Mouse (Mus musculus) urinary bladder, postnatal 10 days (tissue): Measurements from ENCODE around the gene Mroh2a.

Experiments used
- DNase-seq: peaks from one replicate; pipeline ENCODE4 v3.0.0; 2022; ENCODE audit warnings: low spot score

Mroh2a gene

DNA sequence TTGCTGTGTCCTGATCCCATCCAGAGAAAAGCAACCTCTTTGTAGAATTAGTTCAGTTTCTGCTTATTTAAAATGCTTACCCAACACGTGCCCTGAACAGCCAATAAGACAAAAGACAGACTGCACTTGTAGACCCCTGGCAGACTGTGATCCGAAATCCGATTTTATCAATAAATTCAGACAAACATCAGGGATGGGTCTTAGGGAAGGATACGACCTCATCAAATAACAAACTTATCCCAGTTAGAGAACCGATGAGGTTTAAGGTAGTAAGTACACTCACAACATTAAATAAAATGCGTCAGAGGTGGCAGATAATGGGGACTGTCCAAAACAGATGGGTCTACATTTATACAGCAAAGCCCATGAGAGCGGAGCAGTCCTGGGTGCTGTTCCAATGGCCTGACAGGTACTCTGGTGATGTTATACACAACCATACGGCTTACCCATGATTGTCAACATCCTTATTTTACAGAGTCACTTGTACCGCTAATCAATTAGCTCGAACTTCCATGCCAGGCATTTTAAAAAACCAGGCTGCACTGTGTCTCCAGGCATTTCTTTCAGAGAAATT, 49.8 kb downstream of the Mroh2a start:
- no peak for DNase-seq

DNA sequence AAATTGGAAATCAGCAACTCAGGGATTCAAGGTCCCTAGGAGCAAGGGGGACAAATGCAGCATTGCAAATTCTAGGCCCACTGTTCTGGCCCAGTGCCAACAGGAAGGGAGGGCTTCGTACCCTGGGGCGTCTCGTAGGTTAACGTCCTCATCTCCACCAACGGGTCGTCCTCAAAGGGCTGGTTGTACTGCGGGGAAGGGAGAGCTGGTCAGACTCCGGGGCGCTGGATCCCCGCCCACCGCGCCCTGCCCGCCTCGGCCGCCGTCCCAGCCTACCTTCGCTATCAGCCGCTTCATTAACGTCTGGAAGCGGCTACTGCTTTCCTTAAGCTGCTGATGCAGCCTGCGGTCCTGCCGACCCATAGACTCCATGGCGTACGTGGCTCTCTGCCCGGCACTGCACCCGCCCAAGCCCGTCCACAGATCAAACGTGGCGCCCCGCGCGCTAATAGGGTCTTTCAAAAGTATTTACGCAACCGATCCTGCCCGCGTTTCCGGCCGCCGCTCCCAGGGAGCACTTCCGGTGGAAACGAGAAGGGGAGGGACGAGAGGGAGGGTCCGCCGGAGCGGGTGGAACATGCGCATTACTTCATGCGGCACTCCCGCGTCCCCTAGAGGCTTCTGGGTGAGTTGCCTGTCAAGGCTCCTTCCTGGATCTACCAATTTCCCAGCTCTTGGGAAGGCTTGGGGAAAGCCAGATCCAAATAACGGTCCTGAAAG, 50.5 kb downstream of the Mroh2a start, which contains the start of the genes Hjurp and Trpm8:
Gene Hjurp, minus strand, starts transcription at position 536 of the 720 bp plus-strand sequence.
Gene Trpm8, plus strand, starts transcription at position 564 of the 720 bp plus-strand sequence.
- DNase-seq = peak; percentile 100

DNA sequence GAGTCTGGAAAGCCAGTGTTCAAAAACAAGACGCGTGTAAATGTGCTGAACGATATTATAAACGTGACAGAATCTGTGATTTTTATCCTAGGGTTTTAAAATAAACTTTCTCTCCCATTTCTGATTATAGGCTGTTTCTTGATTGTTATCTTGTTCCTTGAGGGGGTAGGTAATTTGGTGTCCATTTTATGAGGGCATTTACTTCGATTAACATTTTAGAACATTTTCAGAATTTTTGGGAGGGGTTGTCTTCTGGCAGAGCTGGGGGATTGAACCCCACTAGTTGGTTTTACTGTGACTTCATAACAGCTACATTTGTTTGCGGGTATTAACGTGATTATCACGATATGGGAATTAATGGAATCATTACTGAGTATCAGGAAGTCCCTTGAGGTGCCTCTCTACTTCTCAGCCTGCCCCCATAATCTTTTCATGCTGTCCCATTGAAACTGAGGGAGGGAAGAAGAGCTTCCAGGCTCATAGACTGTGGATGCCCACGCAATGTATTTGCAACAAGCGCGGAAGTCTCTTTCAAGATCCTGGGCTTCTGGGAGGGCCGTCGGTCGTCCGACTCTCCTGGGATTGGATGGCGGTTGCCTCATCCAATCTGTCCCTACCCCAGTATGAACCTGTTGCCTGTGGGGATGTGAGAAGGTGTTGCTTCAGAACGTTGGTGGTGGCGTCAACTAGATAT, 51.2 kb downstream of the Mroh2a start:
- no peak for DNase-seq

DNA sequence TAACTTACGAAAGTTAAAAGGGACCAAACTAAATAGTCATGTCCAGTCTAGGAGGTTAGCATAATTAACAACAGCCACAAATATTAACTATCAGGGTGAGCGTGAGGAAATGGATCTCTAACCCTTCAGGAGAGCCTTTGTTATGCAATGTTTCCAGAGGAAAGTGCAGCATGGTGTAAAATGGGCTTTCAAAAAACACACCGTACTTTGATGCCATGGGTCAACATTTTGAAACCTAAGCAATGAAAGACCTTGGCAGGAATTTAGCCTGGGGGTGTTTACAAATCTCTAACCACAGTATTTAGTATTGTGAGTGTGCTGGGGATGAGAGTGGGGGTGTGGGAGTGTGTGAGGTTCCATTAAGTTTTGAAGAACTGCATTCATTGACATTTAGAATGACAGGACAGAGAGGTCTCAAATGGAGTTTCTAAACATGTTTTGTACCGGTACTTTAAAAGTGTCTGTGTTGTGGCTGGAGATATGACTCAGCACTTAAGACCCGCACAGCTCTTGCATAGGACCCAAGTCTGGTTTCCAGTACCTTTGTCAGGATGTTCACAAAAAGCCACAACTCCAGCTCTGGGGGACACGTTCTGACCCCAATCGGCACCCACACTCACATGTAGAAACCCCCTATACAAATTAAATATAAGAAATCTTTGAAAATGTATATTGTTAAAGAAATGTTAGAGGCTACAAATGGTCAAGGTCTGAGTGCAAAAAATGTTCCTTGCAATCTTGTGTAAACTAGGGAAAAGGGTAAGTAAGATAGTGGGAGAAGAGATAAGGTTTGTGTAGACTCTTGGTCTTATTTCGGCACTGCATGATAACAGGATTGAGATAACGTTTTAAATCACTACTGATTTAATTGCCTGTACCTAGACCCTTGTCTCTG, 52.6 kb downstream of the Mroh2a start:
- DNase-seq = no peak

DNA sequence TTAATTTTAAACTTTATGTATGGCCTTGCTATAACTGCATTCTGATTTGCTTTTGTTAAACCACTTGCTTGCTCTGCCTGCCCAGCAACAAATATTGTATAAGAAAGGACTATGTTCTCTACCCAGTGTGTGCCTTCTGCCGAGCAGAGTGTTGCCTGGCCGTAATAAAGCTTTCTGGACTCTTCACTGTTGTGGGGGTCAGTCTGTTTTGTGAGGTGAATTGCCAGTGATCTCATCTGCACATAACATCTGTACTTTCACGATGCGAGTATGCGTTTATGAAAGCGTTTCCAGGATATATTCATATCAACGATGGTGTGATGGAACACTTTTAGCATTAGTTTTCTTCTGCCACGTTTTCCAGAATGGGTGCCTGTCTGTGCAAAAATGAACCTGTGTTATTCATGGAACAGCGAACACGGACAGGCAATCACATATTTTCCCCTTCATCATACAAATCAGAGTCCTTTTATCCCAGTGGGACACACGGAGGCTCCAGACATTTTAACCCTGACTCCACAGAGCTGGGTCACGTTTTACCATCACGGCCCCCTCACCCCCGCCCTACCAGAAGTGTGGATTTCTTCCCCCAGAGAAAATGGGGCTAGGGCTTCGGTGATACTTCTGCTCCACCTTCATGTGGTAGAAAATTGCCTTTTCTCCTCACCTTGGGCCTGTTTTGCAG, 53.4 kb downstream of the Mroh2a start:
- DNase-seq = no peak

DNA sequence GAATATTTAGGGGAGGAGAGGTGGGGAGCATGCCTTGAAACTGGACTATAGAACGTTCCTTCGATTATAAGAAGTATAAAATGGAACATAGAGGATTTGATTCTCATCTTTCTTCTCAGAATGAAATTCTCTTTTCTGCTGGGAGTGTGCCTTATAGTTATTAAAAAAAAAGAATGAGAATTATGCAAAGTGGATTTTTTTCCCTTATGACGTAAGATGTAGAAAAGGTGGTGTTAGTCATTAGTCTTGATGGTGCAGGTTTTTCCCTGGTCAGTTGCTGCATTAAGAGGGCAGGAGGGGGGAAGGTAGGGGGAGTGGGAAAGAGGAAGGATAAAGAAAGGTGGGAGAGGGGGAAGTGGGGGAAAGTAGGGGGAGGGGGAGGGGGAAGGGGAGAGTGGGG, 55.5 kb downstream of the Mroh2a start:
- DNase-seq = no peak

DNA sequence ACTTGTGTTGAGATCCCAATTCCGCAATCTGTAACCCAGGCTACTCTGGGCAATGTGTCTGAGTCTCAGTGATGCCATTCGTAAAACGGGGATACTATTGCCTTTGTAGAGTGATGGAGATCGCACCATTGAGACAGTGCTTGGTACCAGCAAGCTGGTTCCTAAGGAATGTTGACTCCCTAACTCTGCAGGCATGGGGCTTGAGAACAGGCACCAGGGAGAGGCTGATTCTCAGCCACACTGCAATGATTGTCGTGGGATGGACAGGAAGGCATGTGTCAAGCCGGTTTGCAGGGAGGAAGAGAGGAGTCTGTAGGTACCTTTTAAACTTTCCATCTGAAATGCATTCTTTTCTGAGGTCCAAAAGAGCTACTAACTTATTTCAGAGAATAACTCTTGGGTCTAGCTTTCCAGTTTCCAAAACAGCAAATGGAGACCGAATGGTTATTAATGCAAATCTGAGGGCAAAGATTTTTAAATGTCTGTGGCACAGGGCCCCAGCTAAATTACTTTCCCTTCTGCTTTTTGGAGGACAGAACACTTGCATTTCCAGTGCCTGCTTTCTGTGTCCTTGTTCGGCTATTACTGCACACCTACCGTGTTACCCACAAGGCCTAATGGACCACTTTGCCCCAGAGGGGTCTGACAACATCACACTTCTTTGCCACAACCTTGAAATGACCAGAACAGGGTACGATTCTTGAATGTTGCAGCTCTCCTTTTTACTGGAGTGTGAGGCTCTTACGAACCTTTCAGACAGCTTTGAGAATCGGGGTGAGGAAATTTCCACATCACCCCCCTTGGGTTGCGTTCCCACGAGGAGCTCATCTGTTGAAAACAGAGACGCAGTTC, 56.8 kb downstream of the Mroh2a start:
- DNase-seq = no peak

DNA sequence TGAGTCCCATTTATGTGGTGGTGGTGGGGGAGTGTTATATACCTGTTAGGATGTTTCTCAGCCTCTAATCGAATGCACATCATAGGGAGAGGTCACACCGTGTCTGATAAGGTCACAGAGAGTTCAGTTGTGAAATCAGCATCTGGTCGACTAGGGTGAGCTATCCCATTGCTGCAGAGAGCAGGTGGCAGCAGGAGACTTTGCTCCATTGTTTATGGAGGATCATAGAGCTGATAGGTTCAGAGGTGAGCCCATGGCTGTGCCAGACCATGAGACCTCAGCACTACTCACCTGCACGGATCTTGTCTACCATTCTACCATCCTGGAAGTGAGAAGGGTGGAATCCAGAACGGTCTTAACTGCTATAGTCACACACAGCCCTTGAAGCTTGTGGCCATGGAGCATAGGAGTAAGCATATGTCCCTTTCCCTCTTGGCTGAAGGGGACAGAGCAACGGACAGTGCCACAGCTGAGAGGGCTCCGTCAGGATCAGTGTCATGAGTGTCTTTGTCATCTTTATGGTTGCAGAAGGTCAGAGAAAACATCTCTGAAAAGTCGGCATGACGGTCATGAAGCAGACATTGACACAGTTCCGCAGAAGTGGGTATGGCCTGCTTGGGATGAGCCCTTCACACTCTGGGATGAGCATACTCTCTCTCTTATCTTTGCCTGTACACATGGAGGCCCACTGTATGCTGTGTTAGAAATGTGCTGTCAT, 57.6 kb downstream of the Mroh2a start:
- DNase-seq = no peak

DNA sequence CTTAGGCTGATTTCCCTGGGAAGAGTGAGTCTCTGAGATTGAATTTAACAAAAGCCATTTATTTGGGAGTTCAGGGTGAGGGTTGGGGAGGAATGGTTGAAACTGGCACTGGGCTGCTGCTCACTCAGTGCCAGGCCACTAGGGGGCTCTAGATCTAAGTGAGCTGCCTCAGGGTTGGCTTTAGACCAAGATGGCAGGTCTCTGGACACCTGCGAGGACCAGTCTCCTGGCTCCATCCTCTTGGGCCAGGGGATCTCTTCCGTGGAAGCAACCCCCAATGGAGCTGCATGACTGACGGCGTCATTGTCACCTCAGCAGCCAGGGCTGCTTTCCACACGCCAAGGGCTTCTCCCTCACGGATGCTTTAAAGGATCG, 58.1 kb downstream of the Mroh2a start:
- no peak for DNase-seq

DNA sequence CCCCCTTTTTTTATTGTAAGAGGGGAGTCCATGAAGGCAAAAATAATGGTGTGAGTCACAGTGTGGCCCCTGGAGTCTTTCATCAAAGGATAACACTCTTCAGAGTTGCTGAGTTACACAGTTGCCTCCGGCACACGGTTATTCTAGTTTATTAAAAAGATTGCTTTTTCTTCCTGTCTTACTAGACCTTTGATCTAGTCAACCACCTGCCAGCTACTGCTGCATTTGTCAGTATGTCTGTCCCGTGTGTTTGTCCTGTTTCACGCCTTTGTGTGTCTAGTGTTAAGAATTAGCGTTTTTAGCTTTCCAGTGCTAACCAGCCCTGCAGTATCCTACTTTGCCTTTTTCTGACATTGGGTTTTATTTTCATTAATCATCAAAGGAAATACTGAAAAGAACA, 58.9 kb downstream of the Mroh2a start:
- DNase-seq = no peak

DNA sequence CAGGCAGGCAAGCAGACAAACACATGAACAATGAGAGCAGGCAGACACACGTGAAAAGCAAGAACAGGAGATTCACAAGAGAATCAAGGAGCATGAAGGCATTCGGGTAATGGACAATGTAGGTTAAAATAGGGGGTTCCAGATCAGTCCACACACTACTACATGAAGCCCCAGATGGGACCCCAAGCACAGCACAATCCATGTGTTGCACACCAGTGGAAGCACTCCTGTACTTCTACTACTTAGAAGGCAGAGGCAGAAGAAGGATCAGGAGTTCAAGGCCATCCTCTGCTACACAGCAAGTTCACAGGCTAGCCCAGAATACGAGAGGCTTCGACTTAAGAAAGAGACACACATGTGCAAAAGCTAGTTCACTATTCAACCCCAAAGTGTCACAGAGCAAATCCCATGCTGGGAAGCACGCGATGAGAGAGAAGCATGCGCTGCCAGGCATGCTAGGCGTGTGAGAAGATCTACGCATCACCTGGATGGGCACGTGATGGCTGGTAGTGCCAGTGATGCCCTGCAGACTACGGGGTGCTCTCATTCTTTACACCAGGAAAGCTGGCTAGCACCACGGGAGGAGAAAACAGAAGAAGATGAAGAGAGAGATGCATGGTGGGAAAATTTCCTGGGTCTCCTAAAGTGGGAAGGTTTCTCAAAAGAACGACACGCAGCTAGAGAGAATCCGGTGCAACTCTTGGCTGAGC, 59.5 kb downstream of the Mroh2a start:
- no peak for DNase-seq

DNA sequence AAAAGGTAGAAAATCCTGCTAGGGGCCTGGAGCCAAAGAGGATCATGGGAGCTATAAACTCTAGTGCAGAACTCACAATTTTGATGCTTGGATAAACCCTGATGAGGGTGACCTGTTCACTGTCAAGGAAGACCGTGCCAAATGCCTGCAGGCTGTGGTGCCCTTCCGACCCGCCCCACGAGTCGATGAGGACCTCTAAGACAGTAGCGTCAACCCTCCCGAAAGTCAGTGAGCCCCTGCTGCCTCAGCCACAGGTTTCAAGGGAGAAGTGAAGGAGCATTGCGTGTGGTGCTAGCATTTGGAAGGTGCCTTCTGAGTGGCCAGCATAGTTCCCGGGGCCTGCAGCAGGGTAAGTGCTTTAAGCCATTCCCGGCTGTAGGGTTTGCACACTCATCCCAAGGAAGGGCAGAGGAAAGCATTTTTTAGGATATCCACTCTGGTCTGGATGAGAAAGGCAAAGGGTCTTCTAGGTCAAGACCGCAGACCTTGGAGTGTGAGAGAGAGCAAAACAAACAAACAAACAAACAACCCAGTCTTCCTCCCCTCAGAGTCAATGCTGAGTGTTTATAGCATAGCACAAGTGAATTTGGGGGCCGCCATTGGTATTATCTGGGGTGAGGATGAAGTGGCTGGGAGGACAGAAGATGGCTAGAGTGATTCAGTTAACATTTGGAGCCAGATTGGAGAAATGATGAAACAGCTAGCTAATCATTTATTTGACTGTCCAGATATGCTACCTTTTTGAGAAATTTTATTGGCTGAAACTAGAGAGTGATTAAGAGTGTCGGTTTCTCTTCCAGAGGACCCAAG, 60.3 kb downstream of the Mroh2a start:
- no peak for DNase-seq

DNA sequence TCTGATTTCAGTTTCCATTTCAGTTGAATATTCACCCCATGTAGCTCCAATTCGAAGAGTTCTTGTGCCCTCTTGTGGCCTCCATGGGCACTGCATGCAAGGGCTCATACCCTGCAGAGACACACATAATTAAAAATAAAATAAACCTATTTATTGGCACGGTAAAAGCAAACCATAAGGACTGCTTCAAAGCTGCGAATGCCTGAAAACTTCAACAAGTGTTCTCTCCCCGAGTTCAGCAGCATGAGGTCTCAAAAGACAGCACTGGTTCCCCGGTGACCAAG, 60.9 kb downstream of the Mroh2a start:
- DNase-seq = no peak

DNA sequence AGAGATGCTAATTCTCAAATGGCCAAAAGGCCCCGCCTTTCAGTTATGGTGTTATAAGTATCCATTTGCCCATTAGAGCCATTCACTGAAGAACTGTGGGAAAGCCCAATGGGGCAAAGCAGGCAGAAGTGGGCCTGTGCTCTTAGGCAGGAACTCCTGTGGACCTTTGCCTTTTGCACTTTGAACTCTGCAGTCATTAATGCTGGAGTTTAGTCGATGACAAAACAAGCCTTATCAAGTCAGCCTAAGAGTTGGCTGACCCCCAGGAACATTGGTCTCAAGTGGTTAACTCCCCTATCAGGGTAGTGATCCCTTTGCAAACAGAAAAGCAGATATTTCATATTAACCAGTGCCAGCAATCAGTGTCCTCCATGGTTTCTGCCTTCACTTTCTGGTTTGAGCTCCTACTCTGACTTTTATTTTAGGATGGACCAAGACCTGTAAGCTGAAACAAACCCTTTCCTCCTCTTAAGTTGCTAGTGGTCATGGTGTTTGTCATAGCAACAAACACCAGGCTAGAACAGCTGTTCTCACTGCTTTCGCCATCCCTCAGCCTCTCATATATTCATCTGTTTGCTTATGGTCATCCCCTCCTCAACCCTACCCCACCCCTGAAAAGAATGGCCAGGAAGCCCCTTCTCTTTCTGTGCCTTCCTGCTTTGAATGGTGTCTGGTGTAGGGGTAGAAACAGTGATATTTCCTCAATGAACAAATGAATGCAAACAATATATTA, 61.4 kb downstream of the Mroh2a start:
- DNase-seq = no peak

DNA sequence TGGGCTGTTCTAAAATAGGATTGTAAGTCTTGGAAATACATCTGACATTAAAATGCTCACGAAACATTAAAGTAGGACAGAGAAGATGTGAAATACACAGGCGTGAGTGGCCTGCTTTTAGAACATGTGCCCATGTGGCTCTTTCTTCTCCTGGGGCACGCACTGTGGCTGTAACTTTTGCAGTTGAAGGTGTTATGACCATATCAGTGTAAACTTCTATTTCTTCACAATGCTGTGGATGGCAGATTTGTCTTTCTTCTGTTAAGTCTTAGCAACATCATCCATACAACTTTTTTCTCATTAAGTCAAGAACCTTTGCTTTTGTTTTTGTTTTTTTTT, 62.0 kb downstream of the Mroh2a start:
- DNase-seq = no peak

DNA sequence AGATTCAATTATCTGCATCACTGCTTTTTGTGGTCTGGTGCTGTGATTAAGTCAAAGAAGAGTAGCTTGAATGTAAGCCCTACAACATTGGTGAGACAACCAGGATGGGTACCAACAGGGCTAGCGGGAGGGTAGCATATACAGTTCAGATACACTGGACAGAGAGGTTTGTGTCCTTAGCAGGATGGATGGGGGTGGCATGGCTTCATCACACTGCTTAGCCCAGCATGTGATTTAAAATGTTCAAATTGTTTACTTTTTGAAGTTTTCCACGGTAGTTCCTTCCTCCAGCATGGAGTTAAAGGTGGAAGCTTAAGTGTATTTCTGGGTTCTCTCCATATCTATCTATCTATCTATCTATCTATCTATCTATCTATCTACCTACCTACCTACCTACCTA, 62.4 kb downstream of the Mroh2a start:
- DNase-seq = no peak

DNA sequence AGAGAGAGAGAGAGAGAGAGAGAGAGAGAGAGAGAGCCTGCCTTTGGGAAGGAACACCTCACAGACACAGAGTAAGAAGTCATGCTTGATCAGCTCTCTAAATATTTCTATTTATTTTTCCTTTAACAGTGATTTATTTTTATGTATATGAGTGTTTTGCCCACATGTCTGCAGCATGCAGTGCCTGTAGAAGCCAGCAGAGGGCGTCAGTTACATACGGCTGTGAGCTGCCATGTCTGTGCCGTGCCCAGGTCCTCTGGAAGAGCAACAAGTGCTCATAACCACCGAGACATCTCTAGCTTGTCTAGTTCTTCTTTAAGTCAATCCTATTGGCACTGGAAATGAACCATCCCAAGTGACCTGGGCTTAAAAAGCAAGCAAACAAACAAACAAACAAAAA, 63.1 kb downstream of the Mroh2a start:
- no peak for DNase-seq

DNA sequence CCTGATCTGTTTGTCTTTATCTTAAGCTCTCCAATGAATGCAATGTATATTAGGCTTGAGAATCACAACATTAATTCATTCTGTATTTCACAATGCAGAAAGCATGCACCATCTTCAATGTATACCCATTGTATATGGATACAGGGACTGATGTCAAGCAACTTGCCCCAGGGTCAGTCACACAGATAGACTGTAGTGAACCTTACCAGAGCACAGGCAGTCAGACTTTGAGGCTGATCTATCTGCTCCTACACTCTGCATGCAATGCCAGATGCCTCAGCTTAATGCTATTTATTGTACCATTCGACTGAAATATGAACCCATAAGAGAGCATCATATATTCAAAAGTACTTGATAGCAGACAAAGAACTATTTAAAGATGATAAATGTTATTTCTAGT, 63.7 kb downstream of the Mroh2a start:
- DNase-seq = no peak
